Mouse (Mus musculus) kidney, adult 8-10 months (tissue): ENCODE measurements around the gene Clcn7.

Experiments used
- DNase-seq, 2 experiments: peaks; one replicate each; pipeline ENCODE4 v3.0.0; 2022

Gene Clcn7

GRCm38 (mm10) chr17:25130060-25130459 is 3.1 kb upstream of the Clcn7 start:
- DNase-seq, result no peak

DNA sequence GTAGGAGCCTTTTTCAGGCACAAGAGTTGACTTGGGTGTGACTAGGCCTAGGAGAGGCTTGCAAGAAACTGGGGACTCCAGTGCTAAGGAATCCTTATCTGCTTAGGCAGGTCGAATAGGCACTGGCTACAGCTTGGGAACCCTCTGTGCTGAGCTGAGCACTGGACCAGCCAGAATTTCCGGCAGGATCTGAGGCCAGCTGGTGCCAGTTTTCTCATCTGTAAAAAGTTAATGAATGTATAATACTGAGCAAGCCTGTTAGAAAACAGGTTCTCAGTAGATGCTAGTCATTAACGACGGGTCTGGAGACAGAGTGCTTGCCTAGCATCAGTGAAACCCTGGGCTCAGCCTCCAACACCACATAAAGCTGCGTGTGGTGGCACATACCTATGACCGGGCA is 2.4 kb downstream of the Clcn7 start:
- peak; percentile 51 to 70 for DNase-seq

GRCm38 (mm10) chr17:25138803-25139202 is 5.6 kb downstream of the Clcn7 start:
- DNase-seq, result no peak

- DNase-seq, result no peak
These were observed 6.8 kb downstream of the Clcn7 start for GRCm38 (mm10) chr17:25139960-25140359.

- no peak for DNase-seq
These were observed 29.0 kb downstream of the Clcn7 start, which contains the start of gene Ccdc154 for GRCm38 (mm10) chr17:25162161-25162560. Gene Ccdc154, plus strand, starts transcription at chr17:25162461.

- DNase-seq, result no peak
These were observed 30.2 kb downstream of the Clcn7 start for GRCm38 (mm10) chr17:25163387-25163786.

GRCm38 (mm10) chr17:25164770-25165169 is 31.6 kb downstream of the Clcn7 start:
- no peak for DNase-seq

DNA sequence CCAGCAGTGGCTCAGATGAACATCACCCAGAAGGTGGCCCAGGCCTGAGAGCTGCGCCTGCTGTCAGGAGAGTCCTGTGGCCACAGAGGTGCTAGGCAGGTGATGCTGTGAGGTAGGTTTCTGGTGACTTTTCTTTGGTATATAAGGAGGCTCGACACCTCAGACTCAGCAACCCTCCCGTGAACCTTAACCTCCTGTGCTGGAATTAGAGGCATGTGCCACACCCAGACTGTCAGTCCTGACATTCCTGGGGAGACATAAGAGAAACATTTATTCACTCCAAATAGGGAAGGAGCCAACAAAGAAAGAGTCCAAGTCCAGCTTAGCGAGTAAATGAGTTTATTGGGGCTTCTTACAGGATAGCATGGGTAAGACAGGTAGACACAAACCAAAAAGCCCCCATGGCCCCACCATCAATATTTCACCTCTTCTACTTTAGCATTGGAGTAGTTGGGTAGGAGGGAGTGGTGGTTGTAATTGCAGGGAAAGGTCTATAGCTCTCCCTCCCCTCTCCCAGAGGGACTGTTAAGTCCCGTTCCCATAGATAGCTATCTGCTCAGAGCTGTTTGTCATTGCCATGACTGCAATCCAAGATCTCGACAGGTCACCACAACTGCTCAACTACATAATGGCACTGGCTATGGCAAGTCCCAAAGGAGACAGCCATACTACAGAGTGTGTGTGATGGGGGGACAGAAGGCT is 32.9 kb downstream of the Clcn7 start:
- no peak for DNase-seq

GRCm38 (mm10) chr17:25169706-25170105 is 36.5 kb downstream of the Clcn7 start:
- no peak for DNase-seq

DNA sequence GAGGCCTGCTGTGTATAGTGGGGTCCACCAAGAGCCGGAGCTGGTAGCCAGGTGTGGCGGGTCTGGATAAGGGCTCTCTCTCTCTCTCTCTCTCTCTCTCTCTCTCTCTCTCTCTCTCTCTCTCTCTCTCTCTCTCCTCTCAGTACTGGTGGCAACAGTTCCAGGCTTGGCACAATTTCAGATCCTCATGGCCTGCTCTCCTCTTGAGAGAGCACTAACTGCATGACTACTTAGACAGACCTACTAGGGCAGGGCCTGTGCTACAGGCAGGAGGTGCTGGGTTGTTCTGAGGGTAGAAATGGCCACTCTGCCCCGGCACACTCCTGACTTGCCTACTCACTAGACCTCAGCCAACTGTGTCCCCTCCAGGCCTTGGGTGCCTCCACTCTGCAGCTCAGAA is 39.4 kb downstream of the Clcn7 start:
- DNase-seq, result no peak

- no peak for DNase-seq
These were observed 42.2 kb downstream of the Clcn7 start, which contains the start of gene Gm38655 for GRCm38 (mm10) chr17:25175411-25175810. Gene Gm38655, minus strand, starts transcription at chr17:25175471.

DNA sequence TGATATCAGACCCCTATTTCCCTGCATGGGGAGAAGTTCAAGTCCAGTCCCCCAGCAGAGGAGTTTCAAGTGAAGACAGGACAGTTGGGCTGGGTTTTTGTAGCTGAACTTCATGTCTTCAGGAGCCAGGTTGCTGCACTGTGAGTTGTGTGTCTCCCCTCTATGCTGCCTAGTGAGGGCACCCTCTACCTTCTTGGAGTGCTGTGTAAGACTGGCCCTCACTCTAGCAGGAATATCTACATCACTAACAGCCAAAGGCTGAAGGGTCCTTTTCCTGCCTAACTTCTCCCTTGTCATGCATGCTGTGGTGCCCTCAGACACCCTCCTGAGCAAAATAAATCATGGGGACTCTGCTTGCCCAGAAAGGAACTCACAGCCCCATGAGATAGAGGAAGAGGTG is 50.0 kb downstream of the Clcn7 start:
- peak in 1 of 2 experiments; percentile 11 for DNase-seq

GRCm38 (mm10) chr17:25184129-25184691 is 51.0 kb downstream of the Clcn7 start, which contains the start of gene BC003965:
Gene BC003965, plus strand, starts transcription at chr17:25184554.
- peak; percentile 96 to 98 for DNase-seq

- DNase-seq, result no peak
These were observed 51.8 kb downstream of the Clcn7 start for GRCm38 (mm10) chr17:25184961-25185360.

DNA sequence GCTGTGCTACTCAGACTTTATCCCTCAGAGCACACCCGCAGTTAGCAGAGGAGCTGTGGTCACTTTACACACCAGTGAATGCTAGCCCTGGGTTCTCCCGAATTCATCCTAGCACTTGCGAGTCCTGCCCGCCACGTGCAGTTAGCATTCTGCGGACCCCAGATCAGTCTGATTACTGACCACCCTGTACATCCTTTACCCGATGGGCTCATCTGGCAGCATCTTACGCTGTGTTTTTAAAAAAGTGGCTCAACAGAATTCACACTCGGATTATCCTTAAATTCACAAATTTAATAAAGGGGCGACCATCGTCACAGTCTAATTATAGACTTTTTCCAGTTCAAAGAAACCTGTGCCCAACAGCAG is 54.6 kb downstream of the Clcn7 start:
- no peak for DNase-seq

DNA sequence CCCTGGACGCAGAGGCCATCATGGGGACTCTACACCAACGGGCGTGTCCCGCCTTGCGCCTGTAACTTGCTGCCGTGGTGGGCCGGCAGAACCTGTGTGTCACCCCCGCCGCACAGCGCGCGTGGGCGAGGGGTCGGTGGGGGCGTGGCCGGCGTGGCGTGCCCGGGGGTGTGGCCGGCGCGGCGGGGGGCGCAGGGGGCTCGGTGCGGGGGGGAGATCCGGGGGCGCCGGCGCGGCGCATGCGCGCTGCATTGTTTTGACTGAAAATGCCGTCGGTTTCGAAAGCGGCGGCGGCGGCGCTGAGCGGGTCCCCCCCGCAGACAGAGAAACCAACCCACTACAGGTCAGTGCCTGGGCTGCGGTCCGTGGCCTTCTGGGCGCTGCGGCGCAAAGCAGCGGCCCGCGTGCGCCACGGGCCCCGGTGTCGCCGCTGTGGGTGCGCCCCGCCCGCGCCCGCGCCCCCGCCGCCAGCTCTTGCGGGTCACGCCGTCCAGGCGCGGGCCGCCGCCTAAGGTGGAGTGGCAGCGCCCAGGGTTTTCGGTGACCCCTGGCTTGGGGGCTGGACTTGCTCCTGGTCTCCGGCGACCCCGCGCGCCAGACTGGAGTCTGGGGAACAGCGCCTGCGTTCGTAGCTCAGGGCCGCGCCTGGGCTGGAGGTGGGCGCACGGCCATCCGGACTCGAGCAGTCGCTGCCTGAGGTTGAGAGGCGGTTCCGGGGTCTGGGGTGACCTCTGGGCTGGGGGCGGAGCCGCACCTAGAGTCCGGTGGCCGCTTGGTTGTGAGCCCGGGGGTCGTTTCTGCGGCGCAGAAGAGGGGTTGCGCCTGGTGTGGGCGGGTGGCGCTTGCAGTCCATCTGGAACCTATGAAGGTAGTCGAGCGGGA is 55.2 kb downstream of the Clcn7 start, which contains the start of gene Unkl:
Gene Unkl, plus strand, starts transcription at position 248 of the 882 bp plus-strand sequence.
- peak; percentile 30 to 45 for DNase-seq

- DNase-seq, result no peak
These were observed 55.9 kb downstream of the Clcn7 start for GRCm38 (mm10) chr17:25189091-25189490.

- DNase-seq, result no peak
These were observed 69.2 kb downstream of the Clcn7 start for GRCm38 (mm10) chr17:25202401-25202800.

GRCm38 (mm10) chr17:25210006-25210405 is 76.8 kb downstream of the Clcn7 start:
- no peak for DNase-seq

DNA sequence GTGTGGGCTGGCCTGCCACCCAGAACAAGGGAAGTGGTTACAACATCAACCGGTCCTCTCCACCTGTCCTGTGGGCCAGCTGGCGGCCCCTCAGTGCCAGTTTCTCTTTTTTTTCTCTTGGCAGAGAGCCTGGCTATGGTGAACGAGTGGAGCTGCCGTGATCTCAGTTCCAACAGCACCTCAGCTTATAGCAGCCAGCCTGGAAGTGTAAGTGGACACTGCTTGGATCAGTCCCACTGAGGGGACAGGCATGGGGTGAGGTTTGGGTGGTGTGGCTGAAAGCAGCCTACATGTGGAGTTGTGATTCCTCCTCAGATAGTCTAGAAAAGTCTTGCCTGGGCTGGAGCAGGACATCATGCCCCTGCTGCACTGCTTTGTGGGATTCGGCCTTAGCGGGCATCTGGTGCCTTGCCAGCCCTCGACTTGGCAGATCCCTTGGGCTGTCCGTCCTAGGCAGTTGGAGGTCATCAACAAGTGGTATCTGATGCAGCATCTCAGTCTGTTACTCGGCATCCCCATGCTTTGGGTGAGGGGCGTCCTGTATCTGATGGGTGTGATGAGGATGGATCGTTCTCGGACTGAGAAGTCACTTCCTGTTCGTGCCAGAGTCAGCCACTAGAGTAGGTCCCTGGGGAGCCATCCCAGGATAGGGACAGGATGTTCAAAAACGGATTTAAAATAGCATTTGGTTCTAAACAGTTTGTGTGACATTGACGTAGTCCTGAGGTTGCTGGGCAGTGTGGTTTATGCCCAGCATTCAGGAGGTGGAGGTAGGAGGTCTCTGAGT is 77.7 kb downstream of the Clcn7 start:
- DNase-seq, result peak; percentile 55 to 70

DNA sequence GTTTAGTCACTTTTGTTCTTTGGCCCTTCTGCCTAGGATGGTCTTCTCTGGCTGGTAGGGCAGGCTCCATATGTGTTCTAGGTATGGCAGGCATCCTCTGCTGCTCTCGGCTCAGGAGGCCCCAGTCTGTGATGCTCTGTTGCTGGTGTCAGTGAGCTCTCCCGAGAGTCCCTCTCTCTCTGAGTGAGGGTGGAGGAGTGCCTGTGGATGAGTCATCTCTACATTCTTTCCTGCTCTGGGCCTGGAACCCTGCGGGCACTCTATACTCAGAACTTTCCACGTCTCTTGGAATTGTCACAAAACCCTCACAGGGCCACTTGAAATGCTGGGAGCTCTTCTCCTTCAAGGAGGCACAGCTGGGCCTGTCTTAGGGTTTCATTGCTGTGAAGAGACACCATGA is 78.5 kb downstream of the Clcn7 start:
- no peak for DNase-seq
